ENCODE assay signal across 10 mouse cellular contexts in the genomic region with DNA sequence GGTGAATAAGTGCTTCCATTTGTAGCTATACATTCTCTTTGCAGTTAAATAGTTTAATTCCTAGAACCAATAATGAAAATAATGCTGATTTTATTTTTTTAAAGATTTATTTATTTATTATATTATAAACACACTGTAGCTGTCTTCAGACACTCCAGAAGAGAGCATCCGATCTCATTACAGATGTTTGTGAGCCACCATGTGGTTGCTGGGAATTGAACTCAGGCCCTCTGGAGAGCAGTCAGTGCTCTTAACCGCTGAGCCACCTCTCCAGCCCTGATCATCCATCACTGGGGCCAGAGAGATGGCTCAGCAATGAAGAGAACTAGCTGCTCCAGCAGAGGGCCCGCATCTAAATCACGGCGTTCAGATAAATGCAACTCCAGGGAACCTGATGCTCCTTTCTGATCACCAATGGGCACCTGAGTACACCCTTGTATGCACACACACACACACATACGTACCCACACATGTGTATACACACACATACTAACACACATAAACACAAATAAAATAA. TPM values are rescaled to one million over a fixed set of nuclear protein-coding genes. Genes with fewer than 3 reads are reported as not detected.
DNase-seq lines count a peak whose midpoint lies in the region; ATAC-seq and TF ChIP-seq lines count a peak whose summit lies in the region.
"Had no signal": no experiment of that assay in that cellular context is flagged by ENCODE, and none has a peak within 500 bp of the region (broad histone marks: within the 10 kb centered on the region; RNA-seq: fewer than 3 reads in every experiment).

No protein-coding gene starts in this region.

- no peak overlapping the region for H3K4me3 ChIP-seq in intestine, postnatal 0 days (ENCODE audit: low read depth, low read length)
- no peak overlapping the region for H3K4me3 ChIP-seq in intestine, embryonic 15.5 days (replicated peaks)
- no peak overlapping the region for H3K4me3 ChIP-seq in hindbrain, embryonic 16.5 days (ENCODE audit: low read length)
- H3K4me3 ChIP-seq in embryonic facial prominence, embryonic 10.5 days, result no peak overlapping the region

- peak; percentile 42 to 49 for DNase-seq in adrenal gland, postnatal 36 days
- no peak for DNase-seq in adrenal gland, adult 18-20 months (ENCODE audit: low spot score in 2 of 2)
- DNase-seq in 3T3-L1 (ENCODE audit: low read depth, low spot score), result peak; percentile 41
- no peak for DNase-seq in embryonic facial prominence, embryonic 10.5 days (ENCODE audit: low spot score)
- DNase-seq in ovary, postnatal 14 days (ENCODE audit: low spot score), result no peak
- DNase-seq: lung, adult 2 months; thymus, adult 2 months had no signal

- H3K4me2 ChIP-seq in intestine, postnatal 0 days (replicated peaks; ENCODE audit: low read depth), result peak overlapping the region; percentile 21; the same call in 1 of the 2 replicates
- H3K4me2 ChIP-seq in intestine, embryonic 15.5 days (replicated peaks), result no peak overlapping the region
- peak overlapping the region; percentile 29; the same call in 1 of the 2 replicates for H3K4me2 ChIP-seq in hindbrain, embryonic 16.5 days (ENCODE audit: low read length)

- H3K4me1 ChIP-seq in intestine, postnatal 0 days (replicated peaks; ENCODE audit: control insufficient read depth, insufficient read depth, low read length), result peaks cover 12% of the 10 kb centered on the region; the same call in 1 of the 2 replicates
- 0 out of 2 replicates have a peak, but pooled peaks cover 2% of the 10 kb centered on the region for H3K4me1 ChIP-seq in intestine, embryonic 15.5 days (replicated peaks)
- H3K4me1 ChIP-seq in hindbrain, embryonic 16.5 days (ENCODE audit: control insufficient read depth, insufficient read depth, low read depth, low read length), result peaks cover 12% of the 10 kb centered on the region
- peaks cover 24% of the 10 kb centered on the region for H3K4me1 ChIP-seq in embryonic facial prominence, embryonic 10.5 days

- no peaks in the 10 kb centered on the region for H3K27me3 ChIP-seq in intestine, postnatal 0 days (replicated peaks; ENCODE audit: control insufficient read depth, insufficient read depth, low read length)
- no peaks in the 10 kb centered on the region for H3K27me3 ChIP-seq in intestine, embryonic 15.5 days (replicated peaks)
- no peaks in the 10 kb centered on the region for H3K27me3 ChIP-seq in hindbrain, embryonic 16.5 days (replicated peaks; ENCODE audit: control insufficient read depth, insufficient read depth, low read length)
- peaks cover 27% of the 10 kb centered on the region for H3K27me3 ChIP-seq in embryonic facial prominence, embryonic 10.5 days (replicated peaks; ENCODE audit: low read depth, poor library complexity, severe bottlenecking)

- H3K36me3 ChIP-seq in intestine, postnatal 0 days (ENCODE audit: control insufficient read depth, insufficient read depth), result peaks cover 9% of the 10 kb centered on the region; the same call in 1 of the 2 replicates
- H3K36me3 ChIP-seq in intestine, embryonic 15.5 days, result no peaks in the 10 kb centered on the region
- no peaks in the 10 kb centered on the region for H3K36me3 ChIP-seq in hindbrain, embryonic 16.5 days (ENCODE audit: control insufficient read depth, insufficient read depth, low read length)
- H3K36me3 ChIP-seq in embryonic facial prominence, embryonic 10.5 days (replicated peaks), result peaks cover 7% of the 10 kb centered on the region

- 65% methylated on average over 6 of the region's 6 CpGs for WGBS in intestine, postnatal 0 days
- 73% methylated on average over 6 of the region's 6 CpGs for WGBS in intestine, embryonic 15.5 days
- 53% methylated on average over 6 of the region's 6 CpGs for WGBS in hindbrain, embryonic 16.5 days
- 63% methylated on average over 6 of the region's 6 CpGs for WGBS in embryonic facial prominence, embryonic 10.5 days

- ATAC-seq in intestine, postnatal 0 days, result no peak
- ATAC-seq in intestine, embryonic 15.5 days, result no peak
- no peak for ATAC-seq in hindbrain, embryonic 16.5 days

- H3K9ac ChIP-seq in intestine, postnatal 0 days (ENCODE audit: low read depth, low read length), result no peak overlapping the region
- H3K9ac ChIP-seq in intestine, embryonic 15.5 days, result no peak overlapping the region
- H3K9ac ChIP-seq in hindbrain, embryonic 16.5 days (ENCODE audit: low read depth, low read length), result no peak overlapping the region

- H3K9me3 ChIP-seq in intestine, postnatal 0 days (ENCODE audit: control insufficient read depth), result no peaks in the 10 kb centered on the region
- H3K9me3 ChIP-seq in intestine, embryonic 15.5 days, result no peaks in the 10 kb centered on the region
- no peaks in the 10 kb centered on the region for H3K9me3 ChIP-seq in hindbrain, embryonic 16.5 days (ENCODE audit: control insufficient read depth, low read length)
- H3K9me3 ChIP-seq in embryonic facial prominence, embryonic 10.5 days, result no peaks in the 10 kb centered on the region

- TF ChIP-seq CTCF in intestine, postnatal 0 days (IDR thresholded peaks at IDR 0.05; ENCODE audit: low read depth), result 0 out of 2 replicates have a peak, but pooled peaks have one; percentile 9

- no peak overlapping the region for H3K27ac ChIP-seq in intestine, postnatal 0 days (ENCODE audit: low read depth, low read length)
- no peak overlapping the region for H3K27ac ChIP-seq in intestine, embryonic 15.5 days
- H3K27ac ChIP-seq in hindbrain, embryonic 16.5 days (ENCODE audit: low read depth, low read length), result no peak overlapping the region
- no peak overlapping the region for H3K27ac ChIP-seq in embryonic facial prominence, embryonic 10.5 days (replicated peaks)

RNA-seq across cellular contexts. Expression of a gene that starts 3.5 kb away (rescaled TPM):
- total RNA-seq in adrenal gland, postnatal 36 days (2021), result 100 to 1,000 TPM; 120 to 197 TPM
- 100 to 1,000 TPM in 1 of 2 experiments, 10 to 100 TPM in 1; 73.8 to 209 TPM for total RNA-seq in adrenal gland, adult 18-20 months (2021)
- 24.1 and 25.2 TPM in 2 replicates for polyA plus RNA-seq in intestine, postnatal 0 days (2015; fragmentation: Nextera tagmentation; extraction: Ambion mirVana)
- polyA plus RNA-seq in intestine, embryonic 15.5 days (2015; fragmentation: Nextera tagmentation; extraction: Ambion mirVana), result 16.2 and 16.3 TPM in 2 replicates
- 12.2 and 12.4 TPM in 2 replicates for polyA plus RNA-seq in hindbrain, embryonic 16.5 days (2015; fragmentation: Nextera tagmentation; extraction: Ambion mirVana)
- 6.0 and 6.5 TPM in 2 replicates for polyA plus RNA-seq in embryonic facial prominence, embryonic 10.5 days (2016; fragmentation: Nextera tagmentation; extraction: Ambion mirVana)

Comparison
In these comparisons a context has a peak if more than half of its experiments do, and no peak if none do; other contexts are left out.
1. DNase-seq: peak in adrenal gland, postnatal 36 days (2 of 2) and 3T3-L1 (single experiment); none in adrenal gland, adult 18-20 months (0 of 2), embryonic facial prominence, embryonic 10.5 days (single experiment) and ovary, postnatal 14 days (single experiment).